Comparison of ENCODE assay signal across 9 mouse cellular contexts in genomic region chr2:115860141-115860480, GRCm38 (mm10).
A peak's percentile ranks its signal among the peaks of the same experiment; 100 is the strongest.
DNase-seq lines count a peak whose midpoint lies in the region; ATAC-seq lines count a peak whose summit lies in the region.
"Had no signal": no experiment of that assay in that cellular context is flagged by ENCODE, and none has a peak within 500 bp of the region (broad histone marks: within the 10 kb centered on the region; RNA-seq: fewer than 3 reads in every experiment).

No protein-coding gene starts in this region.

- peaks cover 6% of the 10 kb centered on the region; the same call in 1 of the 2 replicates for H3K27me3 ChIP-seq in embryonic facial prominence, embryonic 11.5 days (ENCODE audit: control insufficient read depth, insufficient read depth, low read length)
- H3K27me3 ChIP-seq in midbrain, embryonic 10.5 days (ENCODE audit: low read depth, poor library complexity, severe bottlenecking): peaks cover 83% of the 10 kb centered on the region

- H3K4me1 ChIP-seq in embryonic facial prominence, embryonic 11.5 days (ENCODE audit: control insufficient read depth, insufficient read depth, low read length): peaks cover 7% of the 10 kb centered on the region
- peaks cover 61% of the 10 kb centered on the region for H3K4me1 ChIP-seq in midbrain, embryonic 10.5 days

- 0 out of 2 replicates have a peak, but pooled peaks have one; percentile 36 for ATAC-seq in embryonic facial prominence, embryonic 11.5 days (replicated peaks; ENCODE audit: insufficient number of reproducible peaks, low FRiP score, low TSS enrichment, low read depth)
- no peak for ATAC-seq in activated CD4-positive, CD25-positive, alpha-beta regulatory T cell, adult 4 months

- peak overlapping the region; percentile 67; the same call in 1 of the 2 replicates for H3K27ac ChIP-seq in embryonic facial prominence, embryonic 11.5 days (replicated peaks; ENCODE audit: low read depth, low read length)
- H3K27ac ChIP-seq in midbrain, embryonic 10.5 days (replicated peaks): peak overlapping the region; percentile 46; the same call in 1 of the 2 replicates

- H3K9ac ChIP-seq in embryonic facial prominence, embryonic 11.5 days (replicated peaks; ENCODE audit: low read length): no peak overlapping the region

- peak overlapping the region; percentile 52 for H3K4me2 ChIP-seq in embryonic facial prominence, embryonic 11.5 days (ENCODE audit: low read depth, low read length)

- peak overlapping the region; percentile 18 for H3K4me3 ChIP-seq in embryonic facial prominence, embryonic 11.5 days (ENCODE audit: low read depth, low read length)
- peak overlapping the region; percentile 47 for H3K4me3 ChIP-seq in midbrain, embryonic 10.5 days
- H3K4me3 ChIP-seq: myocyte had no signal

- H3K36me3 ChIP-seq in embryonic facial prominence, embryonic 11.5 days (replicated peaks; ENCODE audit: control insufficient read depth, insufficient read depth, low read depth, low read length): no peaks in the 10 kb centered on the region
- peaks cover 13% of the 10 kb centered on the region for H3K36me3 ChIP-seq in midbrain, embryonic 10.5 days

- DNase-seq in adrenal gland, adult (ENCODE audit: inconsistent age in 2 of 2, low spot score in 1 of 2): peak; percentile 81 to 89
- no peak for DNase-seq in adrenal gland, postnatal 4 days (ENCODE audit: low spot score in 2 of 2)
- DNase-seq in embryonic facial prominence, embryonic 11.5 days (ENCODE audit: low spot score): no peak
- DNase-seq in kidney, adult 9 months: peak; percentile 42
- DNase-seq in midbrain, embryonic 10.5 days (ENCODE audit: low spot score): peak; percentile 42
- no peak for DNase-seq in gastrocnemius, postnatal 25 days
- DNase-seq in left cerebral cortex, adult 8-10 months (ENCODE audit: low spot score in 2 of 2): no peak

- H3K9me3 ChIP-seq in embryonic facial prominence, embryonic 11.5 days (replicated peaks; ENCODE audit: control insufficient read depth, low read length): no peaks in the 10 kb centered on the region
- no peaks in the 10 kb centered on the region for H3K9me3 ChIP-seq in midbrain, embryonic 10.5 days (replicated peaks)

- under 1% methylated on average over 15 of the region's 15 CpGs for WGBS in embryonic facial prominence, embryonic 11.5 days
- under 1% methylated on average over 15 of the region's 15 CpGs for WGBS in midbrain, embryonic 10.5 days

Comparison
In these comparisons a context has a peak if more than half of its experiments do, and no peak if none do; other contexts are left out.
1. DNase-seq: peak in adrenal gland, adult (2 of 2), kidney, adult 9 months (single experiment) and midbrain, embryonic 10.5 days (single experiment); none in adrenal gland, postnatal 4 days (0 of 2), embryonic facial prominence, embryonic 11.5 days (single experiment), gastrocnemius, postnatal 25 days (single experiment) and left cerebral cortex, adult 8-10 months (0 of 2).